Mouse (Mus musculus) urinary bladder, postnatal 14 days (tissue): ENCODE data around the gene Dad1.
"Not testable (repeated sequence)": the region's sequence is repeated elsewhere in the genome, so short reads cannot be mapped to it uniquely, and the experiment has no call there.

Source experiments
- DNase-seq: peaks from one replicate; pipeline ENCODE4 v3.0.0; 2021; ENCODE audit warnings: low spot score

Gene Dad1

DNA sequence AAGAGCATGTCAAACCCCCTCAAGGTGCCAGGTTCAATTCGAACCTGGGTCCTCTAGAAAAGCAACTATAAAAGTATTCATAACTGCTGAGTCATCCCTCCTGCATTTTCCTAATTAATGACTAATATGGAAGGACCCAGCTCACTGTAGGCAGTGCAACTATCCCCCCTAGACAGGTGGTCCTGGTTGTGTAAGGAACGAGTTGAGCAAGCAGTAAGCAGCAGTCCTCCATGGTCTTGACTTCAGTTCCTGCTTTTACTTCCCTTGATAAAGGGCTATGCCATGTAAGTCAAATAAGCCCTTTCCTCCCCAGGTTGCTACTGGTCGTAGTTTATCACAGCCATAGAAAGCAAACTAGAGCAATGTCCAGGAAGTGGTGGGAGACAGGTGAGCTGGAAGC lies 7.7 kb downstream of the Dad1 start:
- no peak for DNase-seq

DNA sequence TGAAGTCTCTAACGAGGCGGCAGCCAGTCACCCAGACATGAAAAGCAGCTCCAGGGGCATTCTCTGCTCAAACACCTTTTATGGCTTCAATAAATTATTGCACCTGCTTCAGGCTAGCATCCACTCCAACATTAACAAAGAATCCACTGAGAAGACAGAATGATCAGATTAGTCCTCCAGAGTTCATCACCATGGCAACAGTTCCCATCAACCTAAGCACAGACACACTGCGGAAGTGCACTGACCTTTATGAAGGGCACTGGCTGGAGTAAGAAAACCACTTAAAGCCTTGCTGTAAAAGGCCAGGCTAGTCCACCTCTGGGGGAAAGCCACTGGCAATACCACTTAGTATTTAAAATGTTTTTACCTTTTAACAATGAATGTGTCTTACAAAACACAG lies 9.7 kb downstream of the Dad1 start:
- no peak for DNase-seq

DNA sequence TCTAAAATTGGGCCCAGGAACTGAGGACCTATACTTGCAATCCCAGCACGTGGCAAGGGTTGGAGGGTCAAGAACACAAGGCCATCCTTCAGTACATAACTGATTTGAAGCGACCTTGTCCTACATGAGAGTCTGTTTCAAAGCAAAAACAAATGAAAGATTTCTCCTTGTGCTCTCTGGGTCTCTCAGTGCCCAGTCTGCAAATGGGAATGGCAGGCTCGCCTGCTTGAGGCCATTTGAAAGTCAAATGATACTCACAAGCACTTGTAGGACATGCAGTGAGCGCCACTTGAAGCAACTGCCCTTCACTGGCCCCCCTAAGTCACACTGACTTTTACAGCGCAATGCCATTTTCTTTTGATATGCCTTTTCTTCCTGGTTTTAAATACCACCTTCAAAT lies 13.4 kb downstream of the Dad1 start:
- no peak for DNase-seq

- peak; percentile 92 for DNase-seq
Observed at GRCm38 (mm10) chr14:54239002-54239736, 14.7 kb downstream of the Dad1 start.

GRCm38 (mm10) chr14:54236881-54237280 lies 17.0 kb downstream of the Dad1 start:
- DNase-seq, result no peak

GRCm38 (mm10) chr14:54235825-54236540 lies 17.9 kb downstream of the Dad1 start:
- DNase-seq, result no peak

DNA sequence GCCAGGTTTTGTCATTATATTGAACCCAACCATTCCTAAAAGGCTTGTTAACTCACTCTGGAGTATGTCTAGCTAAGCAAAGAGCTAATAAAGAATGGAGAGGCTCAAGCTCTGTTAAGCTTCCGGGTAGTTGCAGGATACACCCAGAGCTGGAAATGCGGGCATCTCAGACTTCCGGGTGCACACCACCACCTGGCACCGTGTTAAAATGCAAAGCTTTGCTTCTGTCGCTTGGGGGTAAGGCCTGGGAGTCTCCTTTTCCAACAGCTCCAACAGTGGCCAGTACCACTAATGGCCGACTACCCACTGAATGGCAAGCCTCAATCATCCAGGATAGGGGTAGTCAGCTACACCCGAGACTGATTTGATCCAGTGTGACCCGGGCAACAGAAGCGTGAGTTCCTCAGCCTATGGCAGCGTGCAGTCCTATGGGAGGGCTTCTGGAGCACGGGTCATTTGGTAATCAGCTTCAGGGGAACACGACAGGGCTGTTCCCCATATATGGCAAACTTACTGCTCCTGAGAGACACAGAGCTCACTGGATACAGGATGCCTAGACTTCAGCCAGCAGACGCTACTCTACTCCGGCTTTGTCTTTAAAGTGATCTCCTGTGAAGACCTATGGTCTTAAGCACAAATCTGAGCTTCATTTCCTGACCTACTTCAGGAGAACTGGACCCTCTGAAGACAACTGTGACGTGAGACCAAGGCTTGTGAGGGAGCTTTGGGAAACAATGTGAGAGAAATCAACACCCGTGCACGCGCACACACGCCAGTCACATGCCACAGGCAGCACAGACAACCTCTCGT lies 19.5 kb downstream of the Dad1 start:
- no peak for DNase-seq

DNA sequence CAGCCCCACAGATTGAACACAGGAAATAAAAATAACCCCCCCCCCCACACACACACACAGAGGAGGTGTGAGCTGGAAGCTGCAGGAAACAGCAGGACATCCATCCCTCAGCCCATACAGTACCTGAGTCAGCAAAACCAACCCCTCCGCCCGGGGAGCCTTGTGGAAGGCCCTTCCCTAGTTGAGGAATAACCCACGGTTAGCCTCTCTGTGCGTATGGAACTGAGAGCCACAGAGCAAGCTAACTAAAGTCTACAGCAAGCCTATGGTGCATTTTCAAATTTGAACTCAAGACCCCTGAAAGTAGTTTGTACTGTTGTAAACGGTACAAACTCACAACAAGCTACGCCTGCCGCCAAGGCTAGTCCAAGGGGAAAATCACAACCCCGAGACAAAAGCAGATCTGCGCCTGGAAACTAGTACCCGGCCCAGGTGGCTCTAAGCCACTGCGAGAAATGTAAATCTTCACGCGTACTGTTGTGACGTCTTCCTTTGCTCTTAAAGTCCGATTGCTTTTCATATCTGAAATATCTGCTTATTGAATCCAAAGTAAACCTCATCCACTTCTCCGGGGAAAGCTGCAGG lies 20.3 kb downstream of the Dad1 start:
- no peak for DNase-seq

- DNase-seq, result peak; percentile 41
Observed at GRCm38 (mm10) chr14:54232811-54233558, 20.9 kb downstream of the Dad1 start.

DNA sequence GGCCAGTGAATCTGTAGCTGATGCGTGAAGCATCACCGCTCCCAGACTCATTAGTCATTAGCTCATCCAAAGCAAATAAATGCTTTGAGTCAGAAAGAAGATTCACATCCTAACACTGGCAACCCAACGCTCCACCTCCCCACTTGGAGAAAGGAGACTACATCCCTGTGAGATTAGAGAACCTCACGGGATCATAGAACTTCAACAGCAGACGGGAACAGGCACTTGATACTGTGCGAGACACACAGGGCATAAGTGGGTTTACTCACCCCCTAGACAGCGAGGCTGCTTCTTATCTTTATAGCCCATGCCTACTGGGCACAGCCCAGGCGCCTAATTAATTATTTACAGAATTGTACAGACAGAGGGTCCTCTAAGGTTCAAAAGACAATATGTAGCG lies 21.8 kb downstream of the Dad1 start:
- no peak for DNase-seq

DNA sequence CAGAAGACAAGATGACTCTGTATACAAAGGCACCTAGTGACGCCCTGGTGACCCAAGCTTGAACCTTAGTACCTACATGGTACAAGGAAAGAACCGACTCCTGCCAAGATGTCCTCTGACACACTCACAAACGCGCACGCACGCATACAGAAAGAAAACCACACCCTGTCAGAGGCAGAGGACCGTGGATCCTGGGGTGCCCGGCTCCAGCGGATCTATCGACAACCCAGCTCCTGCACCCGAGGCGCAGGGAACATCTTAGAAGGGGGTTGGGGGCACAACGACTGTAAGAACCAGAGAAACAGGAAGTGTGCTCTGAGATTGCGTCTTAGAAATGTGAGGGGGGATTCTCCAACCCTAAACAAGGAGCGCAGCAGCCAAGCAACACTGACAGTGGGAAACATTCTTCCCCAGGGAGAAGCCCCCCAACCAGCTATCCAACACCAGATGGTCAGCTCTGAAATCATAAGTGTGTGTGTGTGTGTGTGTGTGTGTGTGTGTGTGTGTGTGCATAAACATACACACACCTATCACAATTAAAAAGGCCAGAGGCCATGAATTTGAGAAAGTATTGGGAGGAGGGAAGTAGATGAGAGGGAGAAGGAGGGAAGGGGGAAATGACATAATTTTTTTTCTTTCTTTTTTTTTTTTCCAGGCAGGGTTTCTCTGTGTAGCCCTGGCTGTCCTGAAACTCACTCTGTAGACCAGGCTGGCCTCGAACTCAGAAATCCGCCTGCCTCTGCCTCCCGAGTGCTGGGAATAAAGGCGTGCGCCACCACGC lies 22.5 kb downstream of the Dad1 start:
- DNase-seq, result peak; percentile 34

DNA sequence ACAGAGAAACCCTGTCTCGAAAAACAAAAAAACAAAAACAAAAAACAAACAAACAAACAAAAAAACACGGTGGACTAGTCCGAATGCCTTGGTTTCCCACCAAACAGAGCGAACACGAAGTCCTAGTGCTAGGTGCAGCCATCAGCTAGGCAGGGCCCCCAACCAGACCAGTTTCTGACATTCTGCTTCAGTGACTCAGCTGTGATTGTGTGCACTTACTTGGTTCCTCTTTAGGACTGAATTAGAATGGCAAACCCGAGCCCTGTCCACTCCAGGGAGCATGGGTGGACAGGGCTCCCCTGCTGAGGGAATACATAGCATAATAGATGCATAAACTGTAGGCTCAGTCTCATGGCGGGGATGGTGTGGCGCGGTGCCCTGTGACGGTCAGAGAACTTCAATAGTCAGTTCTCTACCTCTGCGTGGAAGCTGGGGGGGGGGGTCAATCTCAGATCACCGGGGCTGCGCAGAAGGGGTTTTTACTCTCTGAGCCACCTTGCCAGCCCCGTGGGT lies 23.2 kb downstream of the Dad1 start:
- no peak for DNase-seq

- not testable (repeated sequence) for DNase-seq
Observed at GRCm38 (mm10) chr14:54229849-54230248, 24.1 kb downstream of the Dad1 start.

GRCm38 (mm10) chr14:54228933-54229713 lies 24.8 kb downstream of the Dad1 start:
- DNase-seq, result no peak

GRCm38 (mm10) chr14:54228501-54228900 lies 25.4 kb downstream of the Dad1 start:
- DNase-seq, result no peak

DNA sequence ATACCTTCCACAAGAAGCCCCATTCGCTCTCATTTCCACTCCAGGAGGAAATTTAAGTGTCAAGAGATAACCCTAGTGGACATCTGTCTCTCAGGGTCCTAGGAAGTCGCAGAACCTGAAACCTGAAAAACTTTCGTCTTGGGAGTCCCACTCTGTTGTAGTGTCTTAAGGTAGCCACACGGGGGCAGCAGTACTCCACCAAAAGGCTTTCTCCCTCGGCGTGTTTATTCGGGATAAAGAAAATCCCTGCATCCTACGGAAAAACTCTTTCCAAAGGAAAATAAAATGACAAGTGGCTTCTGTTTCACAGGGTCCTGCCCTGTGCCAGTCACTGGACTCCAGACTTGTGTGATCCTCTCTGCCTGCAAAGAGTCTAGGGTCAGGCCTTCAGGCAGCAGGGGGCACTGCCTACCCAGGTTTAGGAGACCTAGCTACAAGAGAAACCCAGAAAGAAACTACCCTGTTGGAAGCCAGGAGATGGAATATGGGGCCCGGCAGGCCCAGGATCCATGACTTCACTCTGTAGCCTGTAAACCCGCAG lies 25.9 kb downstream of the Dad1 start:
- DNase-seq, result peak; percentile 71

DNA sequence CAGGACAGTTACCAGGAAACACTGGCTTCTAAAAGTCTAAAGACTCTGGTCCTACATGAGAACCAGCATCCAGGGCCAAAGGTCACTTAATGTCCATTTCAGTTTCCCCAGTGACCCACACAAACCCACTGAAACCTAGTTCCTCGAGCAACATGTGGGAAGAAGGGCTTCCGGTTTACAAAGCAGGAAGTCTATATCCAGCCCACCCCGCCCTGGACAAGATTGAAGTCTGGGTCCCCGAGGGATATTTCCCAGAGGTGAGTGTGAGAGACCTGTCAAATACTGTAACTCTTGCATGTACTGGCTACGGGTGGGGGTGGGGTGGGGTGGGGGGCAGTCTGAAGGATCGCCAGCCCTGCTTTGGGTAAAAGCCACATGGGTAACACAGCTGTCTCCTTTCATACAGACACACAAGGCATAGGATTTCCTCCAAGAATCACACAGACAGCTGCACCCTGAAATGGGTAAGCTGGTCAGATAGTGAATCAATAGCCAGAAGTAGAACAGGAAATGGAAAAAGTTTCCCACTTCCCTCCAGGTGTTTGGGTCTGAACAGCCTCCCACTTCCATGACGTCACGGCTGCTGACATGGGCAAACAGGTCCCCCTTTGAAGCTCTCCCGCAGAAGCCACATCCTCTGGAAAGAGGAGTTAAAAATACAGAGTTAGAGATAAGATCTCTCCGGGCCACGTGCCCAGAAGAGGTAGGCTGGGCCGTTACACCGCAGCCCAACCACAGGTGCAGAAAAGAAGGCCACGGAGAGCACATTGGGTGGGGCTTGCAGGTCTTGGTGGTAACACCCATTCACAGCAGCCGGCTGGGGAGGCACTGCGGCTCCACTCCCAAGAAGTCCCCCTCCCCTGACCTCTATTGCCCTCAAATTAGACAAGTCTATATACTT lies 26.7 kb downstream of the Dad1 start:
- DNase-seq, result peak; percentile 88

- DNase-seq, result no peak
Observed at GRCm38 (mm10) chr14:54225725-54226124, 28.2 kb downstream of the Dad1 start.
